Mouse (Mus musculus) spleen, adult 2 months (tissue): ENCODE data around the gene Gm4131. TPM values are rescaled to one million over a fixed set of nuclear protein-coding genes. Genes with fewer than 3 reads are reported as not detected.

Experiments used
- DNase-seq, 2 experiments: peaks; one replicate each; pipeline versions ENCODE4 v3.0.0 to v3.0.0-alpha.2; 2012 to 2021; ENCODE audit warnings: low spot score in 2 of 2, low read depth in 1 of 2
- H3K27ac ChIP-seq: fragments of 200-500 bp; 2 replicates; pipeline ENCODE4 v1.5.1; 2012; ENCODE audit warnings: low read length, inconsistent platforms; ENCODE audit not compliant: insufficient read depth
- H3K27me3 ChIP-seq: fragments of 200-500 bp; 2 replicates; pipeline ENCODE4 v1.6.1; 2012; ENCODE audit warnings: mild to moderate bottlenecking, moderate library complexity, low read length, inconsistent platforms; ENCODE audit not compliant: control insufficient read depth, insufficient read depth
- H3K36me3 ChIP-seq: fragments of 200-500 bp; 2 replicates; pipeline ENCODE4 v1.6.1; 2012; ENCODE audit warnings: mild to moderate bottlenecking, low read length, inconsistent platforms; ENCODE audit not compliant: control insufficient read depth, insufficient read depth
- H3K4me1 ChIP-seq: fragments of 200-500 bp; 2 replicates; pipeline ENCODE4 v1.6.1; 2011; ENCODE audit warnings: inconsistent platforms; ENCODE audit not compliant: control insufficient read depth, insufficient read depth, insufficient read length
- H3K4me3 ChIP-seq: fragments of 200-500 bp; 2 replicates; pipeline ENCODE4 v1.5.1; 2011; ENCODE audit warnings: mild to moderate bottlenecking, inconsistent platforms; ENCODE audit not compliant: insufficient read depth, insufficient read length; ENCODE audit errors: extremely low read depth
- CTCF ChIP-seq: fragments of 200-500 bp; IDR thresholded peaks from 2 replicates; pipeline ENCODE4 v1.5.1; 2011; ENCODE audit warnings: mild to moderate bottlenecking, inconsistent platforms; ENCODE audit not compliant: insufficient read depth, insufficient read length, insufficient replicate concordance; ENCODE audit errors: extremely low read depth
- POLR2A ChIP-seq: fragments of 200-500 bp; IDR thresholded peaks from 2 replicates; pipeline ENCODE4 v1.6.1; 2011; ENCODE audit warnings: low read depth, low read length, inconsistent platforms
- WGBS: fragments of 180-500 bp; shearing (Covaris S2); methylation state at CpG from one replicate; pipeline ENCODE4 v1.1.7; 2018; 5-methylcytosine and 5-hydroxymethylcytosine counted together
- polyA plus RNA-seq: library from polyadenylated mRNA; depleted of rRNA; stranded (reverse); fragments of >200 nt; gene quantifications from 2 replicates; pipeline ENCODE4 v1.2.3, GENCODE M21; 2012

The Gm4131 gene
- polyA plus RNA-seq, 1 experiment = not detected

DNA sequence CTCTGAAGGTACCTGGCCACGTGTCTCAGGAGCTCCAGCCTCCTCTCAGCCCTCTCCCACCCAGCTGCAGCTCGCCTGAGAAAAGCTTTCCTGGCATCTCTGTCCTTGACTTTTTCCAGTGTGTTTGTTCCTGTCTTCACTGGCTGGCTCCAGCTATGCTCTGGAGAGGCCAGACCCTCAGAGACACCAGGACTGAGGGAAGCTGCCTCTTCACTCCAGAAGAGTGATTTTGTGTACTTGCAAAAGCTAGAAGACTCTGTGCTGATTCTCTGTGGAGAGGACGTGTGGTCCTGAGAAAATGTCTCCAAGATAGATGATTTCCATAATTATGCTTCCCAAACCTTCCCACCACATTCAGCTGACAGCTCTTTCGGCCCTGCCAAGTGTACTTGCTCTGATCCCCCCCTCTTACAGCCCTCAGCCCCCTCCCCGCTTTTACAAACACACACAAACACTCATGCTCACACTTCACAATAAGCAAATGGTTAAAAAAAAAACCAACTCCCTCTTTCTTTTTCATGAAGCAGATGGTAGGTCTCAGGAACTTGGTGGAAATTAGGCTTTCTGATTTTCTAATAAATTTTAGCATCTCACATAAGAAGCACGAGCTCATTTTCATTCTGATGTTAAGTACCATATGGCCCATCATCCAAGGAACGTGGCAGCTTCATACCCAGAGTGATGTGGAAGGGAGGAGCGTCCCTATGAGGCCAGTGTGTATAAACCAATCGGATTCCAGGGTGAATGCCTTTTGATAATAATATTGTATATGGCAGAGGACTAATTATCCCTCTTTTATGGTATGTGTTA, 111.8 kb downstream of the Gm4131 start:
- no peak overlapping the region for H3K4me3 ChIP-seq
- WGBS = 80% methylated on average over 9 of the region's 9 CpGs
- TF ChIP-seq CTCF (no peak), POLR2A (no peak)

GRCm38 (mm10) chr14:62454136-62454535, 112.6 kb downstream of the Gm4131 start:
- H3K27me3 ChIP-seq = no peaks in the 10 kb centered on the region
- 79% methylated on average over 3 of the region's 3 CpGs for WGBS
- H3K4me3 ChIP-seq = no peak overlapping the region
- no peak for DNase-seq
- no peaks in the 10 kb centered on the region for H3K4me1 ChIP-seq
- H3K27ac ChIP-seq = no peak overlapping the region
- no peaks in the 10 kb centered on the region for H3K36me3 ChIP-seq
- TF ChIP-seq POLR2A = no peak
- TF ChIP-seq CTCF = no peak

More for the DNA sequence above, 111.8 kb downstream of the Gm4131 start:
- Histone ChIP-seq H3K27ac (no peak overlapping the region), H3K27me3 (no peaks in the 10 kb centered on the region), H3K36me3 (no peaks in the 10 kb centered on the region), H3K4me1 (no peaks in the 10 kb centered on the region)
- no peak for DNase-seq

DNA sequence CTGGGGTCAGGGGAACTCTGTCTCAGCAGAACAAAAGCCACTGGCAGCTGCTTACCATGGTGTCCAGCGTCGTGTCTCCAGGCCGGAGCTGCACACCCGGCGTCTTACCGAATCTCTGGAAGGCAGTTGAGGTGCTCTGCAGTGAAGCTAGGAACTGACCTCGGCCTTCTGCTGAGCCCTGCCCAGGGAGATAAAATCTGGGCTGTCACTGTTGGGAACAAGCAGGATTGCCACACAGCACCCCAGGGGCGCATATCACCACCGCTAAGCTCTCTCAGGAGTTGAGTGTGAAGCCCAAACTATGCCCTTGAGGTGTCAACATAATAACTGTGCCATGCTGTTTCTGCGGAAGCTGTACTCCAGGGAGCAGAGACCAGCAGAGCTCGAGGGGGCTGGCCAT, 113.4 kb downstream of the Gm4131 start:
- WGBS = 86% methylated on average over 11 of the region's 11 CpGs
- H3K27ac ChIP-seq = no peak overlapping the region
- H3K36me3 ChIP-seq = no peaks in the 10 kb centered on the region
- no peak overlapping the region for H3K4me3 ChIP-seq
- H3K4me1 ChIP-seq = no peaks in the 10 kb centered on the region
- TF ChIP-seq CTCF (no peak), POLR2A (no peak)
- H3K27me3 ChIP-seq = no peaks in the 10 kb centered on the region
- no peak for DNase-seq

DNA sequence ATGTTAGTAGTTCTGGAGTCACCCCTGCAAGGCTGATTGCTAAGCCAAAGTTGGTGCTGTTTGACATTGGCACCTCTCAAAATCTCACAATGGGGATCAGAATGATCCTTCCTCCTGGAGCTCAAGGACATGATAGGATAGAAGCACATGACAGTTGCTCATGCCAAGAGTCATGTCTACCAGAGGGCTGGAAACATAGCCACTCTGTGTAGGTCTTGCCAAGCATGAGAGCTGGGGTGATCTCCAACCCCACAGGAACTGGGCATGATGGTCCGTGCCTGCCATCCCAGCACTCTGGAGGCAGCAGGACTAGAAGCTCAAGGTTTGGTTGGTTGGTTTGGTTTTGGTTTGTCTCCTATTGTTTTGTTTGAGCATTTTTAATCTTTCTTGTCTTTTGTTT, 116.0 kb downstream of the Gm4131 start:
- Histone ChIP-seq H3K27me3 (no peaks in the 10 kb centered on the region), H3K4me3 (no peak overlapping the region), H3K36me3 (no peaks in the 10 kb centered on the region), H3K4me1 (no peaks in the 10 kb centered on the region), H3K27ac (no peak overlapping the region)
- TF ChIP-seq CTCF (no peak), POLR2A (no peak)
- DNase-seq = no peak
- WGBS = 87% methylated on average over 1 of the region's 1 CpGs

DNA sequence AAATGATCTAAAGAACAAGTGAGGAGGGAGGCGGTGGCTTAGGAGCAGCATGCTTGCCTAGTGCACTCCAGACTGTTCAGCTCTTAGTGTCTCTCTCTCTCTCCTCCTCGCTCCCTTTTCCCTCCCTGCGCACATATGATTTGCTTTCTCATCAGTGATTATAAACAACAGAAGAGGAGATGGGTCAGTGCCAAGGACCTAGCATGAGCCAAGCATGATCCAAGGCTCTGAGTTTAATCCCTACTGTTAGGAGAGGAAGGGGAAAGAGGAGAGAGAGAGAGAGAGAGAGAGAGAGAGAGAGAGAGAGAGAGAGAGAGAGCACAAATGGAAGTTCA, 119.5 kb downstream of the Gm4131 start:
- Histone ChIP-seq H3K27ac (no peak overlapping the region), H3K4me3 (no peak overlapping the region), H3K4me1 (no peaks in the 10 kb centered on the region), H3K36me3 (no peaks in the 10 kb centered on the region), H3K27me3 (no peaks in the 10 kb centered on the region)
- 86% methylated on average over 3 of the region's 3 CpGs for WGBS
- DNase-seq = no peak
- TF ChIP-seq CTCF = no peak

DNA sequence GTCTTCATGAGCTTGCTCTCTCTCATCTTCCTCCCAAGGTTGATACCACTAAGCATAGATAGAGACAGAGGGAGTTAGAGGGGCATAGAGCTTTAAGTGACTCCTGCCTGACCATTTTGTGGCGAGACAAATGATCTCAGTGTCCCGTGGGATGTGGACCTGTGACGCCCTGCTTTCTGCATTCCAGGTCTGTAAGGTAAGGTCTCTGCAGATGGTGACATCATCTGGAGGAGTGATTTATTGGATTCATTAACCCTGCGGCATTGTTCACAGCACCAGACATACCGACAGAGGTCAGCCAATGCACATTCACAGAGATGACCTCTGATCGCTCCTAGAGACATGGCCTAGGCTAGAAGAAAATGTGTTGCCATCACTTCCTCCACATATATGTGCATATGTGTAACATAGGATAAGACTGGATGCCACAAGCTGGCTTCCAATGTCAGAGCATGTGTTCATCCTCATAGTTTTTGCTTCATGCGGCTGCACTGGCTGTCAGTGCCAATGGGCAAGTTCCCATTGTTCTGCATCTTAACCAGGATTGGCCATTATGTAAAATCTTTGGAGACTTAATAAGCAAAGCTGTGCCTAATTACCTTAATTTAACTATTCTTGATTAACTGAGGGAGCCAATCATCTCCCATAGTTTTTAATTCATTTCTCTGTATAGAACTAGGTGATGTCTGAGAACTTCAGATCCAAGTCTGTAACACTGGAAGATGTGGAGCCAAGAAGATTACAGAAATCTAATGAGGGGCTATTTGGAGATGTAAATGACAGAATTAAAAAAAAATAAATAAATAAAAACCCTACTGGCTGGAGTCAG, 120.1 kb downstream of the Gm4131 start:
- TF ChIP-seq POLR2A = no peak
- TF ChIP-seq CTCF = no peak
- no peak overlapping the region for H3K4me3 ChIP-seq
- 88% methylated on average over 7 of the region's 7 CpGs for WGBS

GRCm38 (mm10) chr14:62443840-62444430, 122.8 kb downstream of the Gm4131 start:
- Histone ChIP-seq H3K36me3 (no peaks in the 10 kb centered on the region), H3K4me3 (no peak overlapping the region), H3K27me3 (no peaks in the 10 kb centered on the region), H3K27ac (no peak overlapping the region), H3K4me1 (peaks cover 2% of the 10 kb centered on the region; the same call in 1 of the 2 replicates)
- TF ChIP-seq CTCF (no peak), POLR2A (no peak)
- no peak for DNase-seq
- WGBS = 91% methylated on average over 6 of the region's 6 CpGs

More for the DNA sequence above, 120.1 kb downstream of the Gm4131 start:
- H3K4me1 ChIP-seq = no peaks in the 10 kb centered on the region
- DNase-seq = no peak
- H3K36me3 ChIP-seq = no peaks in the 10 kb centered on the region
- no peaks in the 10 kb centered on the region for H3K27me3 ChIP-seq
- no peak overlapping the region for H3K27ac ChIP-seq
